Mouse (Mus musculus) right cerebral cortex, postnatal 14 days (tissue): Measurements from ENCODE around the gene Vmn1r75.

Source experiments
- DNase-seq: peaks from one replicate; pipeline ENCODE4 v3.0.0; 2022

Vmn1r75 gene

GRCm38 (mm10) chr7:11874330-11874729 lies at the start of gene Vmn1r75:
Gene Vmn1r75 (plus strand): TSS chr7:11874630.
- no peak for DNase-seq

GRCm38 (mm10) chr7:11833680-11834079 lies 40.8 kb upstream of the Vmn1r75 start, which contains the start of gene Vmn1r74:
Gene Vmn1r74 (plus strand): TSS chr7:11833980.
- no peak for DNase-seq
